Mouse (Mus musculus) testis, adult 2 months (tissue): ENCODE measurements around the gene Rap1gap2.

Experiments
- CTCF ChIP-seq: fragments of 200-500 bp; IDR thresholded peaks from 2 replicates; pipeline ENCODE4 v1.5.1; 2012; ENCODE audit warnings: low read depth, mild to moderate bottlenecking, inconsistent platforms, low read length, moderate library complexity; ENCODE audit not compliant: control insufficient read depth, insufficient read depth, insufficient replicate concordance
- POLR2A ChIP-seq: fragments of 200-500 bp; IDR thresholded peaks from 2 replicates; pipeline ENCODE4 v1.6.1; 2012; ENCODE audit warnings: low read depth, mild to moderate bottlenecking, inconsistent platforms, low read length, moderate library complexity; ENCODE audit not compliant: control insufficient read depth

DNA sequence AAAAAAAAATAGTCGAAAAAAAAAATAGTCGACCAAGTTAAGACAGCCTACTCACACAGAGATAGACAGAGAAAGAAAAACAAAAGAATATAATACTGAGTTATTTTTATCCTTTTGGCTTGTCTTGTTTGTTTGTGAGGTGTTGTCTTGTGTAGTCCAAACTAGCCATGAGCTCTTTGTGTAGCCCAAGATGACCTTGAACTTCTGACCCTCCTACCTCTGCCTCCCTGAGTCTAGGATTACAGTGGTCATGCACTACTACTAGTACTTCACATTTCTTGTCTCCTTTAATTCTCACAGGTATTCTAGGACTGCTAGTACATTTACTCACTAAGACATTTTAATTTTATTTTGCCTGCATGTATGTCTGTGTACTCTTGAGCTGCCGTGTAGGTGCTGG, 16.8 kb upstream of the Rap1gap2 start:
- TF ChIP-seq CTCF (no peak), POLR2A (no peak)
